Mouse (Mus musculus) urinary bladder, adult 2 months (tissue): ENCODE measurements around the gene Zfp526. TPM values are rescaled to one million over a fixed set of nuclear protein-coding genes. Genes with fewer than 3 reads are reported as not detected.

Source experiments
- DNase-seq: peaks from one replicate; pipeline ENCODE4 v3.0.0; 2022; ENCODE audit warnings: low spot score
- polyA plus RNA-seq: library from polyadenylated mRNA; depleted of rRNA; stranded (reverse); fragments of >200 nt; gene quantifications from 2 replicates; pipeline ENCODE4 v1.2.3, GENCODE M21; 2012; rRNA removed

The Zfp526 gene
- polyA plus RNA-seq, result 6.9 and 9.3 TPM in 2 replicates

DNA sequence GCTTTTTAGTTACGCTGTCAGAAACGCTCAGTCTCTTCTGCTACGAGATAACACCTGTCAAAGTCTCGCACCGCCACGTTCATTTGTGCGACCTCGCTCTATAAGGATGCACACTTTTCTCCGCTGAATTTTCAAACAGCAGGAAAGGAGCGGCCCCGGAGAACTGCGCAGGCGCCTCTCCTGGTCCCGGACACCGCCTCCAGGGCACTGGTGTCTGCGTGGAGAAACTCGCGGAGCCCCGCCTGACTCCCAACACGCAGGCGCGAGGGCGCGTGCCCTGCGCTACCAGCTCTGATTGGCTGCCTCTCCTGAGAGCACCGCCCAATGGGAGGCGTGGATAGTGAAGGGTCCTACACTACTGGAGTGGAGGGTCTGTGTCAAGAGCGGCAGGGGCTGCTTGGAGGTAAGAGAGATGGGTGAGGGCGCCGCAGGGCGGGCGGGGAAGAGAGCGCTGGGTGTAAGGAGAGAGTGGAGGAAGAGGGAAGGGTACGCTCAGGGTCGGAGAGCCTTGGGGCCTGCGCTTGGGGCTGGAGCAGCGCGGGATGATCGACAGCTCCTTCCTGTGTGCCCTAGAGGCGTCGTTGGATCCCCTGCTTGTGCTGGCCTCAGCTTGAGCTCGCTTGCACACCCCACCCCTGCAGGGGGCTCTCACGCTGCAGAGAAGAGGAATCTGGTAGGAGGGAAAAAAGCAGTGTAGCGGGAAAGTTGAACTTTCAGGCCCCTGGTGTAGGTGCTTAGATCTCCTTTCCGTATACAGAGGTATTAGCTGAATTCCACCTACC, at the start of gene Zfp526:
Gene Zfp526 (plus strand): TSS at position 324 of the 782 bp plus-strand sequence.
- peak; percentile 91 for DNase-seq

DNA sequence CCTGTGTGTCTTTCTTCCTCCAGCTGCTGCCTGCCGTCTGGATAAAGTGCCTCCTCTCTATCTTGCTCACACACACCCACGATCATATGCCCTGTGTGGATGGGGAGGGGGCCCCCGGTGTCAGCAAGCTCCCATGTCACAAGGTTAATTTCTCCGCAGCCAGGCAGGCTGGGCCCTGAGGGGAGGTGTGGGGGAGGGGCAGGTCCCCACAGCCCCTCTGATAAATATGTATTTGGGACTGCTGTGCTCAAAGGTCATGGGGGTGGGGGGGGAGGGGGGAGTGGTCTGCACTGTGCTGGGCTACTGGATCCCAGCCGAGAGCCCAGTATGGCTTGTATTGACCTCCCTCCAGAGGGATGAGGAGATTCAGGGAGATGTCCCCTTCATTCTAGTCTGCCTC, 48.6 kb upstream of the Zfp526 start:
- no peak for DNase-seq

DNA sequence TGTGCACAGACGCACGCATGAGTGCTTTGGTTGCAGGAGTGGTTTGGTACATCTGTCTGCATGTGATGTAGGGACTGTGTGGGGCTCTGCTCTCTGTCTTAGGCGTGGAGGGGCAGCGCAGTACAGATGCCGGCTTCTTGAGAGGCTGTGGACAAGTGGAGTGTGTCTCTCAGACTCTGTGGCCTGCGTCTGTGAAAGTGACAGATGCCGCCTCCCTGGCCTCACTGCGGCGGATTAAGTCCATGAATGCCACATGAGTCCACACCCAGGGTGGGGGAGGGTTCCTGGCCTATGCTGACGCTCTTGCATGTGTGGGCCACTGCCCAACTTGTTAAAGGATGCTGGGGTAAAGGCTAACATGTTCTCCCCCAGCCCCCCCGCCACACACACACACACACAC, 46.9 kb upstream of the Zfp526 start:
- DNase-seq, result no peak

DNA sequence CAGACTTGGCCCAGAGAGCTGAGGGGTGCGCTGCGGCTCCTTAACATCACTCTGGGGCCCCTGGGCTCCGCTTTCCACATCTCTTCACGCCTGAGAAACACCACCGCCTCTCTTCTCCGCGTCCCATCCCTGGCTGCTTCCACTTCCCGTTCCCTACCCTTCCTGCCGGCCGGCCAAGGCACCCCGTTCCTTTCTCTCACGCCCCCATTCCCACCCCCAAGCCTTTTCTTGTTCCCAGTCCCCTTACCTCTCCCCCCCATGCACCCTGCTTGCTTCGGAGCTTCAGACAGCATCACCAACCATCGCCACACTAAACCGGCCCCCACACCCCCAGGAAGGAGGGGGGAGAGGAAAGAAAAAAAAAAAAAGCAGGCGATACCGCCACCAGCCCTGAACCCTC, 42.9 kb upstream of the Zfp526 start:
- DNase-seq, result no peak

- no peak for DNase-seq
Measured at GRCm38 (mm10) chr7:25178787-25179605, 42.2 kb upstream of the Zfp526 start.

- peak; percentile 46 for DNase-seq
Measured at GRCm38 (mm10) chr7:25179606-25180161, 41.5 kb upstream of the Zfp526 start, which contains the start of gene Pou2f2. TSS of gene Pou2f2 (minus strand) at chr7:25179726.

GRCm38 (mm10) chr7:25180512-25180911, 40.7 kb upstream of the Zfp526 start:
- DNase-seq, result no peak

DNA sequence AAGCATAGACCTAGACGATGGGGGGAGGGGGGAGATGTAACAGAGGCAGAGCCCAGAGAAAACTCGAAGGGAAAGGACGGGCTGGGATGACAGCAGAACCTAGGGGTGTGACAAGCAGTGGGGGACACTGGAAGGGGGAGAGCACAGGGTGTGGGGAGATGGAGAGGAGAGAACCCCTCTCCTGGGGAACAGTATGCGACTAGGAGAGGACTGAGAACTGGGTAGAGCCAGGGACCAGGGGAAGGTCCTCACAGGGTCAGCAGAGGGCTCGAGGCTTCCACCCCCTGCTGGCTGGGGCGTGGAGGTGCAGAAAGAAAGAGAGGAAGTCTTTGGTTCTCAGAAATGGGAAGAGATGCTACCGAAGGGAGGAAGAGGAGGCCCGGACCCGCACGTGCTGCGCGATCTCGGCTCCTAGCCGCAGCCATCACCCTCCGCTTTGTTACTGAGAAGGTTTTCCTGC, 39.9 kb upstream of the Zfp526 start:
- DNase-seq, result no peak

DNA sequence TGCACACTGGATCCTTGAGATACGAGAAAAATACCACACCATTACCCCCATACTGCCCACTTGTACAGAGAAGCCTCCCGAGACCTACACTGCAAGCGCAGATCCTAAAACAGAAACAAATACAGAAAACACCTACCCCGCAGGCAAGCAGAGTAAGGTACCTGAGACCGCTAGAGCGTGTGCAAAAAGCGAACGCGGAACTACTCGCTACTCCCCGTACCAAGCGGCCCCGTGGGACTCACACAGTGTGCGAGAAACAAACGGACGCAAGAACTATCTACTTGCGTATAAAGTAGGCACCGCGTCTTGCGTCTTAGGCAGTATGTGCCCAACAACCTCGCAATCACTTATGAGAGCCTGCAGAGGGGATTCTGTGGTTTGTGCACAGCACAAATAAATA, 39.4 kb upstream of the Zfp526 start:
- no peak for DNase-seq

- no peak for DNase-seq
Measured at GRCm38 (mm10) chr7:25184091-25184490, 37.1 kb upstream of the Zfp526 start.

GRCm38 (mm10) chr7:25187662-25188650, 33.3 kb upstream of the Zfp526 start:
- DNase-seq, result peak; percentile 70

DNA sequence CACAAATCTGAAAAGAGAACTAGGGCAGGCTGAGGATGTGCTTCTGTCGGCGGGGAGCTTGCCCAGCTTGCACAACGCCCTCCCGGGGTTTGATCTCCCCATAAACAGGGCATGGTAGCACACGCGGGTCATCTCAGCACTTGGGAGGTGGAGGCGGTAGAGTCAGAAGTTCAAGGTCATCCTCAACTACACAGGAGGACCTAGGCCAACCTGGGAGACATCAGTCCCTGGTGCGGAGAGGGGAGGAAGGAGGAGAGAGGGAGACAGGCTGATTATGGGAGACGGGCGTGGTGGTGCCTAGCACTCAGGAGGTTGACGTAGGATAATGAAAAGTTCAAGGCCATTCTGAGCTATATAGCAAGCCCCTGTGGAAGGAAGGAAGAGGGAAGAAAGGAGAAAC, 30.4 kb upstream of the Zfp526 start:
- DNase-seq, result no peak

DNA sequence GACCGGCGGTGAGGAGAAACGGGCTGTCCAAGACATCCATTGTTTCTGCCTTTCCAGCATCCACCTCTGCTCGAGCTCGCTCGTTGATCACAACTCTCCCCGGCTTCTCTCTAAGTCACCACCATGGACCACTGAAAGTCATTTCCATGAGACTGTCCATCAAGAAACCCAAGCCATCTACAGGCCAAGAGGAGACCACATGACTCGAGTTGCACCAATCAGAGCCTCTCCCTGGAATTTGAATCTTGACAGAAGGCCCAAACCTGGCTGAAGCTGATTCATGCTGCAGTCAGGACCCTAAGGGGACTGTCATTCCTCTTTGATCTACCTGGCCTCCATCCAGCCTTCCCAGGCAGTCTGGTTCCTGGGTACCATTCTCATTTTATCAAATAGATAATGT, 29.1 kb upstream of the Zfp526 start:
- no peak for DNase-seq

GRCm38 (mm10) chr7:25195148-25195547, 26.1 kb upstream of the Zfp526 start:
- no peak for DNase-seq

DNA sequence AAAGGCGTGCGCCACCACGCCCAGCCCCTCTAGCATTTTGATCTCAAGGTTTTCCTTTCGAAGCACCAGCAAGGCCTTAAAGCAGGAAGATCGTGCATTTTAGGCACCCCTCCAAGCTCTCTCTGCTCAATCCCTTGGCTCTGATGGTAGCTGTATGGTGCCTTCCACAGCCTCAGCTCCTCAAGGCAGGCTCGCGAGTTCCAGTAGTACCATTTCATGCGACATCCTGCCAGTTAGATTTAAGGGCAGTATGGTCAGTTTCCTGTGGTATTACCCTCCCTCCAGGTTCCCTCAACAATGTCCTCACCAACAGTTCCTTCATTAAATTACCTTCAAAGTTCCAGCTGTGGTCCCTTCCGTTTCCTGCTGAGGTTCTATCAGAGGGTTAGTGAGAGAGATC, 25.1 kb upstream of the Zfp526 start:
- no peak for DNase-seq

DNA sequence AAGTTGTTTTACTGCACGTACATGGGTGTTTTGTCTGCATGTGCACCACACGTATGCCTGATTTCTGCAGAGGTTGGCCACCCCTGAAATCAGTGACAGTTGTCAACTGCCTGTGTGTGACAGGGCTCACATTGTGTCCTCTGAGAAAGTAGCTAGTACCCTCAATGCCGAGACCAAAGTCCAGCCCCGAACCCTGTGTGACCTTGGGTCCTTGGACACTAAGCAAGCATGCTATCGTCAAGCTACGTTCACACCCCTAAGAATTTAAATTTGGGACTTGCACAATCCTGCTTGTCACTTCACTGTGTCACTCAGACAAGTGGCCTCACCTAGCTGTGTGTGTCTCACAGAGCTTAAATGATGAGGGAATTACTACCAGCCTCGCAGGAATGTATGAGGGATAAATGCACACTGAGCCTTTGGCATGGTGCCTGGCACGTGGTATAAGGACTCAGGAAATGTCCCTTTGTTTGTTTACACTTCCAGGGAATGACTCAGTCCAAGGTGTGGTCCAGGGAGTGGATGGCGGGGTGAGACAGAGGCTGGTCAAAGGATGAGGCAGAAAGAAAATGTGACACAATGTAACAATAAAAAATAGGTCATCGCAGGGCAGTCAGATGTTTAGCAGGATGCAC, 23.7 kb upstream of the Zfp526 start:
- DNase-seq, result no peak

- DNase-seq, result no peak
Measured at GRCm38 (mm10) chr7:25203624-25204023, 17.6 kb upstream of the Zfp526 start.

DNA sequence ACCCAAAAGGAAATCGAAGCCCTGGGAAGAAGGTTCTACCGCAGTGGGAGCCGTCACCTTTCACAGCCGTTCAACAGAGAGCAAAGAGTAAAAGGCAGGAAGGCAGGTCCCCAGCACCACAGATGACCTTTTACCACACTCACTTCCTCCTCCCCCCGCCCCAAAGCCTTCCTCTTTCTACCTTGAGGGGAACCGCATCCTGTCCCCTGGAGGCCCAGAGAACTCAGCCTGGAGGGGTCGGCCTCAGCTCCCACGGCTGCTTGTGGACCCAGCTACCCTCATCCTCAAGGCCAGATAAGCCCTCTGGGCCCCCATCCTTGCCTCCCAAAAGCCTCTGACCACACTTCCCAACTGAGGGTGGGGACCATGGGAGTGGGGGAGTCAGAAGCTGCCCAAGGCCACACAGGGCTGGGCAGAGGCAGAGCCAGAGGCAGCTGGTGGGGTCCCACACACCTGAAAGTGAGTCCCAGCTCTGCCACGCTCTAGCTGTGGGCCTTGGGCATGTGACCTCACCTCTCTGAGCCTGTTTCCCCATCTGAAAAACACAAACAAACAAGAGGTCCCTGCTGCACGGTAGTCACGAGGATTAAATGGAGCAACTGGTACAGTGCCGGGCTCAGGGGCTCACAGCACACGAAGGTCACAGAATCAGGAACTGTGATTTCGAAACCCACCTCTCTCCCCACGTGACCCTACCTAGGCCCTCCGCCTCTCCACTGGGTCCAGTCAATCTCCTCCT, 15.7 kb upstream of the Zfp526 start:
- DNase-seq, result no peak

- no peak for DNase-seq
Measured at GRCm38 (mm10) chr7:25206094-25206830, 15.0 kb upstream of the Zfp526 start.
